Mouse (Mus musculus) layer of hippocampus, adult 8-10 months (tissue): ENCODE measurements at regions not wholly inside any gene's neighbourhood (a gene's known extent, or its start where the extent isn't known, plus 50 kb on each side); places are given as distances from the start of the nearest gene placed in this dataset.

Experiments used
- DNase-seq, 2 experiments: peaks; one replicate each; pipeline ENCODE4 v3.0.0; 2022; ENCODE audit warnings: low spot score in 2 of 2

- DNase-seq = no peak
Measured at GRCm38 (mm10) chr2:166272841-166273240, 117.4 kb upstream of the Sulf2 start.

- no peak for DNase-seq
Measured at GRCm38 (mm10) chr2:166272190-166272543, 116.7 kb upstream of the Sulf2 start.

- peak in 1 of 2 experiments; percentile 24 for DNase-seq
Measured at GRCm38 (mm10) chr2:166271373-166272189, 116.1 kb upstream of the Sulf2 start.

- no peak for DNase-seq
Measured at GRCm38 (mm10) chr2:166270007-166270406, 114.5 kb upstream of the Sulf2 start.

- no peak for DNase-seq
Measured at GRCm38 (mm10) chr2:166266915-166267314, 111.5 kb upstream of the Sulf2 start.

- DNase-seq = no peak
Measured at GRCm38 (mm10) chr2:166266507-166266906, 111.0 kb upstream of the Sulf2 start.

- no peak for DNase-seq
Measured at GRCm38 (mm10) chr2:166264756-166265155, 109.3 kb upstream of the Sulf2 start.

GRCm38 (mm10) chr2:166261799-166262198 is 106.3 kb upstream of the Sulf2 start:
- DNase-seq = no peak

GRCm38 (mm10) chr2:166261065-166261464 is 105.6 kb upstream of the Sulf2 start:
- DNase-seq = no peak

GRCm38 (mm10) chr2:166258771-166259180 is 103.3 kb upstream of the Sulf2 start:
- DNase-seq = no peak

GRCm38 (mm10) chr2:166257666-166258065 is 102.2 kb upstream of the Sulf2 start:
- no peak for DNase-seq

- DNase-seq = no peak
Measured at GRCm38 (mm10) chr2:166256193-166256592, 100.7 kb upstream of the Sulf2 start.

- DNase-seq = no peak
Measured at GRCm38 (mm10) chr2:166254581-166254980, 99.1 kb upstream of the Sulf2 start.

GRCm38 (mm10) chr2:166252107-166252506 is 96.6 kb upstream of the Sulf2 start:
- DNase-seq = no peak

GRCm38 (mm10) chr2:166251421-166251820 is 96.0 kb upstream of the Sulf2 start:
- no peak for DNase-seq

- no peak for DNase-seq
Measured at GRCm38 (mm10) chr2:166250571-166250970, 95.1 kb upstream of the Sulf2 start.

GRCm38 (mm10) chr2:166249338-166249950 is 94.0 kb upstream of the Sulf2 start:
- no peak for DNase-seq

GRCm38 (mm10) chr2:166246401-166247189 is 91.1 kb upstream of the Sulf2 start:
- DNase-seq = no peak

GRCm38 (mm10) chr2:166245219-166245618 is 89.8 kb upstream of the Sulf2 start:
- no peak for DNase-seq

- no peak for DNase-seq
Measured at GRCm38 (mm10) chr2:166242786-166243521, 87.5 kb upstream of the Sulf2 start.

GRCm38 (mm10) chr2:166241310-166241709 is 85.8 kb upstream of the Sulf2 start:
- DNase-seq = peak in 1 of 2 experiments; percentile 39
